In genomic region chr9:77025271-77025670, GRCm38 (mm10) we compare ENCODE assay signal across 25 mouse cellular contexts. TPM values are rescaled to one million over a fixed set of nuclear protein-coding genes. Genes with fewer than 3 reads are reported as not detected.
"Had no signal": no experiment of that assay in that cellular context is flagged by ENCODE, and none has a peak within 500 bp of the region (broad histone marks: within the 10 kb centered on the region; RNA-seq: fewer than 3 reads in every experiment).

No protein-coding gene starts in this region.

- DNase-seq: forebrain, postnatal 0 days; gastrocnemius, postnatal 14 days; gastrocnemius, postnatal 36 days; heart, adult 11 months; heart, adult 2 months; heart, postnatal 14 days; heart, postnatal 36 days; layer of hippocampus, adult 9-11 months; layer of hippocampus, postnatal 36 days; left cerebral cortex, postnatal 4 days had no signal

- H3K4me1 ChIP-seq: forebrain, embryonic 15.5 days; heart, embryonic 13.5 days; heart, embryonic 15.5 days; hindbrain, embryonic 13.5 days; hindbrain, embryonic 15.5 days; limb, embryonic 13.5 days; limb, embryonic 15.5 days; liver, embryonic 12.5 days had no signal

- ATAC-seq: forebrain, embryonic 15.5 days; forebrain, postnatal 0 days; hindbrain, postnatal 0 days; intestine, embryonic 16.5 days; liver, embryonic 12.5 days had no signal

- H3K9me3 ChIP-seq: forebrain, embryonic 15.5 days; heart, embryonic 13.5 days; heart, embryonic 15.5 days; hindbrain, embryonic 13.5 days; hindbrain, embryonic 15.5 days; limb, embryonic 13.5 days; limb, embryonic 15.5 days; liver, embryonic 12.5 days had no signal

- H3K36me3 ChIP-seq: forebrain, embryonic 15.5 days; heart, embryonic 13.5 days; heart, embryonic 15.5 days; hindbrain, embryonic 13.5 days; hindbrain, embryonic 15.5 days; limb, embryonic 13.5 days; limb, embryonic 15.5 days; liver, embryonic 12.5 days had no signal

- H3K27ac ChIP-seq: forebrain, embryonic 15.5 days; heart, adult 2 months; heart, embryonic 13.5 days; heart, embryonic 15.5 days; hindbrain, embryonic 13.5 days; hindbrain, embryonic 15.5 days; hindbrain, postnatal 0 days; kidney, postnatal 0 days; limb, embryonic 13.5 days; limb, embryonic 15.5 days; liver, embryonic 12.5 days; liver, embryonic 14.5 days had no signal

- H3K4me3 ChIP-seq: forebrain, embryonic 15.5 days; heart, adult 2 months; heart, embryonic 13.5 days; heart, embryonic 15.5 days; hindbrain, embryonic 13.5 days; hindbrain, embryonic 15.5 days; limb, embryonic 13.5 days; limb, embryonic 15.5 days; liver, embryonic 12.5 days had no signal

- H3K27me3 ChIP-seq: forebrain, embryonic 15.5 days; heart, embryonic 13.5 days; heart, embryonic 15.5 days; hindbrain, embryonic 13.5 days; hindbrain, embryonic 15.5 days; limb, embryonic 13.5 days; limb, embryonic 15.5 days; liver, embryonic 12.5 days had no signal

- H3K4me2 ChIP-seq: forebrain, embryonic 15.5 days; heart, embryonic 11.5 days; heart, embryonic 13.5 days; heart, embryonic 15.5 days; hindbrain, embryonic 13.5 days; hindbrain, embryonic 15.5 days; limb, embryonic 13.5 days; limb, embryonic 15.5 days; liver, embryonic 12.5 days had no signal

- H3K9ac ChIP-seq: forebrain, embryonic 15.5 days; forebrain, postnatal 0 days; heart, embryonic 13.5 days; heart, embryonic 15.5 days; hindbrain, embryonic 13.5 days; hindbrain, embryonic 15.5 days; limb, embryonic 13.5 days; limb, embryonic 15.5 days; liver, embryonic 12.5 days; liver, embryonic 14.5 days had no signal

RNA-seq across cellular contexts. Expression of gene Tinag, which starts 20.3 kb away (rescaled TPM):
- polyA plus RNA-seq: forebrain, embryonic 15.5 days; forebrain, postnatal 0 days; heart, adult 2 months; heart, embryonic 11.5 days; heart, postnatal 0 days; hindbrain, embryonic 13.5 days; hindbrain, embryonic 15.5 days; liver, adult 2 months; liver, embryonic 12.5 days had no signal
